Mouse (Mus musculus): ENCODE measurements around the gene AL731706.2.
"Not testable (repeated sequence)": the region's sequence is repeated elsewhere in the genome, so short reads cannot be mapped to it uniquely, and the experiment has no call there.

AL731706.2 gene

GRCm38 (mm10) chr2:136885579-136885978 is at the start of gene AL731706.2:
Gene AL731706.2 (minus strand): TSS chr2:136885679.
- DNase-seq: no peak

- DNase-seq: no peak
Observed at GRCm38 (mm10) chr2:136921003-136921408, 35.5 kb upstream of the AL731706.2 start.

- no peak for DNase-seq
Observed at GRCm38 (mm10) chr2:136920257-136920993, 34.9 kb upstream of the AL731706.2 start.

GRCm38 (mm10) chr2:136919433-136919832 is 34.0 kb upstream of the AL731706.2 start:
- no peak for DNase-seq

GRCm38 (mm10) chr2:136914334-136914902 is 28.9 kb upstream of the AL731706.2 start:
- no peak for DNase-seq

- no peak for DNase-seq
Observed at GRCm38 (mm10) chr2:136913021-136913420, 27.5 kb upstream of the AL731706.2 start.

- DNase-seq: no peak
Observed at GRCm38 (mm10) chr2:136911958-136912411, 26.5 kb upstream of the AL731706.2 start.

GRCm38 (mm10) chr2:136909298-136909697 is 23.8 kb upstream of the AL731706.2 start:
- DNase-seq: no peak

GRCm38 (mm10) chr2:136908596-136908995 is 23.1 kb upstream of the AL731706.2 start:
- DNase-seq: no peak

GRCm38 (mm10) chr2:136896131-136896530 is 10.7 kb upstream of the AL731706.2 start:
- DNase-seq: no peak

GRCm38 (mm10) chr2:136894494-136894893 is 9.0 kb upstream of the AL731706.2 start:
- DNase-seq: no peak

- peak; percentile 96 for DNase-seq
Observed at GRCm38 (mm10) chr2:136891951-136892371, 6.5 kb upstream of the AL731706.2 start.

GRCm38 (mm10) chr2:136891068-136891950 is 5.8 kb upstream of the AL731706.2 start, which contains the start of the genes Slx4ip, AL731706.1 and Mkks:
Gene Slx4ip (plus strand): TSS chr2:136891218.
Gene AL731706.1 (minus strand): TSS chr2:136891389.
Gene Mkks (minus strand): TSS chr2:136891389.
- DNase-seq: peak; percentile 98

- not testable (repeated sequence) for DNase-seq
Observed at GRCm38 (mm10) chr2:136890716-136891067, 5.2 kb upstream of the AL731706.2 start.

GRCm38 (mm10) chr2:136886846-136887245 is 1.4 kb upstream of the AL731706.2 start:
- DNase-seq: peak; percentile 39

GRCm38 (mm10) chr2:136854543-136855388 is 30.7 kb downstream of the AL731706.2 start:
- DNase-seq: no peak

GRCm38 (mm10) chr2:136850366-136850765 is 35.1 kb downstream of the AL731706.2 start:
- DNase-seq: no peak

GRCm38 (mm10) chr2:136837994-136838393 is 47.5 kb downstream of the AL731706.2 start:
- DNase-seq: no peak

GRCm38 (mm10) chr2:136835882-136836281 is 49.6 kb downstream of the AL731706.2 start:
- DNase-seq: peak; percentile 51

All from cerebellum, adult 8-10 months (tissue).